Mouse (Mus musculus) heart, postnatal 0 days (tissue): Measurements from ENCODE around the gene Unc5a. TPM values are rescaled to one million over a fixed set of nuclear protein-coding genes. Genes with fewer than 3 reads are reported as not detected.

Experiments
- ATAC-seq: fragments of 200-750 bp; cut with Nextera tagmentation; 2 replicates; pipeline ENCODE4 v1.8.0; 2017; ENCODE audit warnings: low read depth, moderate number of reproducible peaks, moderate library complexity; ENCODE audit not compliant: insufficient read depth
- DNase-seq: peaks from one replicate; pipeline ENCODE4 v3.0.0-alpha.2; 2016; ENCODE audit warnings: low spot score
- H3K27ac ChIP-seq: fragments of 300-500 bp; sonication (generic); 2 replicates; pipeline ENCODE4 v1.5.1; 2014; ENCODE audit warnings: low read depth, mild to moderate bottlenecking
- H3K27me3 ChIP-seq: fragments of 300-500 bp; sonication (generic); 2 replicates; pipeline ENCODE4 v1.6.1; 2014; ENCODE audit warnings: low read length, mixed read lengths; ENCODE audit not compliant: control insufficient read depth, insufficient read depth
- H3K36me3 ChIP-seq: fragments of 300-500 bp; sonication (generic); replicated peaks from 2 replicates; pipeline ENCODE4 v1.6.1; 2014; ENCODE audit warnings: low read length, mixed read lengths; ENCODE audit not compliant: control insufficient read depth, insufficient read depth
- H3K4me1 ChIP-seq: fragments of 300-500 bp; sonication (generic); 2 replicates; pipeline ENCODE4 v1.6.1; 2014; ENCODE audit warnings: antibody characterized with exemption; ENCODE audit not compliant: control insufficient read depth, insufficient read depth
- H3K4me2 ChIP-seq: fragments of 300-500 bp; sonication (generic); 2 replicates; pipeline ENCODE4 v1.6.1; 2014; ENCODE audit warnings: low read depth, mild to moderate bottlenecking, low read length, moderate library complexity
- H3K4me3 ChIP-seq: fragments of 300-500 bp; sonication (generic); 2 replicates; pipeline ENCODE4 v1.5.1; 2014; ENCODE audit warnings: low read depth, low read length
- H3K9ac ChIP-seq: fragments of 300-500 bp; sonication (generic); replicated peaks from 2 replicates; pipeline ENCODE4 v1.6.1; 2014; ENCODE audit warnings: low read depth, low read length, mixed read lengths
- H3K9me3 ChIP-seq: fragments of 300-500 bp; sonication (generic); replicated peaks from 2 replicates; pipeline ENCODE4 v1.6.1; 2016; ENCODE audit warnings: low read length; ENCODE audit not compliant: control insufficient read depth
- CTCF ChIP-seq: IDR thresholded peaks from 2 replicates; pipeline ENCODE4 v1.5.1; 2016; ENCODE audit warnings: antibody characterized with exemption, control low read depth, low read depth
- EP300 ChIP-seq: IDR thresholded peaks from 2 replicates; pipeline ENCODE4 v1.6.1; 2016; ENCODE audit warnings: antibody characterized with exemption, low read depth
- WGBS: fragments of 180-500 bp; shearing (Covaris S2); extraction: QIAGEN DNeasy Blood & Tissue Kit; methylation state at CpG from one replicate; pipeline ENCODE4 v1.1.7; 2014; 5-methylcytosine and 5-hydroxymethylcytosine counted together
- polyA plus RNA-seq: library from polyadenylated mRNA; unstranded; fragments of >200 nt; fragmentation: Nextera tagmentation; extraction: Ambion mirVana; gene quantifications from 2 replicates; pipeline ENCODE4 v1.2.1, GENCODE M21; 2015
- total RNA-seq: library from RNA; depleted of rRNA; stranded (reverse); fragments of >200 nt; gene quantifications from 2 replicates; pipeline ENCODE4 v1.2.3, GENCODE M21; 2014; ENCODE audit warnings: low replicate concordance

Gene Unc5a
- total and polyA plus RNA-seq, 2 experiments from 2014 or later: 0.70 to 5.5 TPM

DNA sequence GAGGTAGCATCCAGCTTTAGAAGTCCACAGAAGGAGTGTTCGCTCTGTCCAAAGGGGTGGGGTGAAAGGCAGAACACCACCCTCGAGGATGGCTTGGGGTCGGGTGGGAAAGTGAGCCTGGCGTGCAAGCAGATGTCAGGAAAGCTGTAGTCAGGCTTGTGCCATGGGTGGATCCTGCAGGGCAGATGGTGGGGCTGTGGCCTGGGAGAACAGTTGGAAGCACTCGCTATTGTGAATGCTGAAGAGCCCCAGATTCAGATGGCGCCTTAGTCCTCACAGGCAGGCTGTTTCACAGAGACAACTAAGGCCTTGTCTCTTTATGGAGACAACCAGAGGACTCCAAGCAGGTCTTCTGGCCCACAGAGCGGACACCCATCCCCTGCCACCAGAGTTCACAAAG, 43.0 kb downstream of the Unc5a start:
- TF ChIP-seq CTCF (no peak), EP300 (no peak)
- H3K4me3 ChIP-seq: no peak overlapping the region
- no peak for DNase-seq
- H3K9ac ChIP-seq: no peak overlapping the region
- WGBS: 76% methylated on average over 7 of the region's 7 CpGs
- H3K27me3 ChIP-seq: 0 out of 2 replicates have a peak, but pooled peaks cover 4% of the 10 kb centered on the region
- no peaks in the 10 kb centered on the region for H3K36me3 ChIP-seq
- no peak overlapping the region for H3K27ac ChIP-seq
- H3K9me3 ChIP-seq: no peaks in the 10 kb centered on the region
- H3K4me2 ChIP-seq: no peak overlapping the region
- ATAC-seq: no peak
- no peaks in the 10 kb centered on the region for H3K4me1 ChIP-seq

DNA sequence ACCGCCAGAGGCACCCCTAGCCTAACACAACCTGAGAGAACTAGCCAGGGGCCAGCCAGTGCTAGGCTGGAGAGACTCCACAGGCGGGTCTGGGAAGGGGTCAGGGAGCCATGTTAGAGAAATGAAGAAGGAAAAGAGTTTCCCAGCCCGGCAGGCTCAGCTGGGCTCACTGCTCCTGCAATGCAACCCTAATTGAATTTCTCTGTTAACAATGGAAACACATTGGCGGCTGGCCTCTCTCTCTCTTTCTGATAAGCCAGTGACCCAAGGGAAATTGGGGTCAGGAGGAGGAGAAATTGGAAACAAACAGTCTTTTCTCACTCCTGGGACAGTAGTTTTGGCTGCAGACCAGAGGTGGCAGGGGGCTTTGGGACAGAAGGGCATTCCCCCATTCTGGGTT, 45.4 kb downstream of the Unc5a start:
- TF ChIP-seq EP300: no peak
- TF ChIP-seq CTCF: no peak

DNA sequence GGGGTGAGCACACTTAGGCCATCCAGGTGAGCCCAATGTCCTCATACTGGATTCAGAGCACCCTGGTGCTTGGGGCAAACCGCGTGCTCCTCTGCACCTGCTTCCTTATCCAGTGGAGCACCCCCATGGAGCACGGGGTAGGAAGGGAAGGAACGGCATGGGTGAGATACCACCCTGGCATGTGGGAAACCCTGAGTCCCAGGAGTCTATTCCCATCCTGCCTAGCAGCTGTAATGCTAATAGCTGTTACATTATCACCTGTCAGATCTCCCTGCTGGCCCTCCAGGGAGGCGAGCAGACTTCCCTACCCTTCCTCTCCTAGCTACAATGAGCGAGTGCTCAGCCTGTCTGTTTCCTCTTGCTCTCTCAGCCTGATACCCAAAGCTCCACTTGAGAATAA, 46.0 kb downstream of the Unc5a start:
- Histone ChIP-seq H3K27me3 (0 out of 2 replicates have a peak, but pooled peaks cover 4% of the 10 kb centered on the region), H3K9me3 (no peaks in the 10 kb centered on the region), H3K4me3 (no peak overlapping the region), H3K4me2 (no peak overlapping the region), H3K27ac (no peak overlapping the region), H3K36me3 (no peaks in the 10 kb centered on the region), H3K9ac (no peak overlapping the region), H3K4me1 (no peaks in the 10 kb centered on the region)
- TF ChIP-seq EP300 (no peak), CTCF (no peak)
- DNase-seq (no peak), ATAC-seq (no peak)
- 50% methylated on average over 6 of the region's 6 CpGs for WGBS

More for the DNA sequence above, 45.4 kb downstream of the Unc5a start:
- Histone ChIP-seq H3K9me3 (no peaks in the 10 kb centered on the region), H3K27me3 (0 out of 2 replicates have a peak, but pooled peaks cover 4% of the 10 kb centered on the region), H3K9ac (no peak overlapping the region), H3K27ac (no peak overlapping the region), H3K4me1 (no peaks in the 10 kb centered on the region), H3K36me3 (no peaks in the 10 kb centered on the region), H3K4me3 (no peak overlapping the region), H3K4me2 (no peak overlapping the region)
- DNase-seq: peak; percentile 10
- WGBS: 24% methylated on average over 4 of the region's 4 CpGs
- ATAC-seq: no peak

DNA sequence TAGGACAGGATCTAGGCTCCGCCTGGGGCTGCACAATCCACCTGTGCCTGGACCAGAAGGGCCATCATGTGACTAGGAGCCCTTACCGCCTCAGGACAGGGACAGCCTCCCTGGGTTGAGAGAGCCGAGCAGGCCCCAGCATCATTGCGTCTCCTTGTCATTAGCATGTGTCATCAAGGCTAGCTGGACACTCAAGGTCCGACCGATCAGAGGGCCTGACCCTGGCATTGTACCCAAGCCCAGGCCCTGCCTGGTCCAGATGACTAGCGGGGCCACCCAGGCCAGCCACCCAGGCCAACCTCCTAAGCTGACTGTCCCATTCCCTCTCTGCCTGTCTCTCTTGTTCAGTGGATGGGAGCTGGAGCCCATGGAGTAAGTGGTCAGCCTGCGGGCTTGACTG, 48.4 kb downstream of the Unc5a start:
- Histone ChIP-seq H3K9me3 (no peaks in the 10 kb centered on the region), H3K4me1 (no peaks in the 10 kb centered on the region), H3K4me3 (no peak overlapping the region), H3K4me2 (no peak overlapping the region), H3K36me3 (no peaks in the 10 kb centered on the region), H3K27me3 (no peaks in the 10 kb centered on the region), H3K27ac (no peak overlapping the region), H3K9ac (no peak overlapping the region)
- TF ChIP-seq EP300 (no peak), CTCF (no peak)
- DNase-seq: no peak
- no peak for ATAC-seq
- WGBS: 79% methylated on average over 8 of the region's 8 CpGs

DNA sequence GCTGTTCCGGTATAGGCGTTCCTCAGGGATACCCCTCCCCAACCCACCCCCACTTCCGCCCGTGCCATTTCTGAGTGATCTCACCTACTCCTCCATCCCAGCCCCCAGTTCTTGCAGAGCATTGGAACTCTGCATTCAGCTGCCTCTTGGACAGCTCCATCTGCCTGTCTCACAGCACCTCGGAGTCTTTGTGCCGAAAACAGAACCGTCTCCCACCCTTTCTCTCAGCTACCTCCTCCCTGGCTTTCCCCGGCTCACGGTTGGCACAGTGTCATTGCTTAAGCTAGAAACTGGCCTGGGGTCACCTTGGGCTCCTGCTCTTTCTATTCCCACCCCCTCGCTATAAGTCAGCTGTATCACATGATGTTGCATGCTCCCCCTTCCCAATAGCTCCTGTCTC, 51.2 kb downstream of the Unc5a start:
- TF ChIP-seq EP300 (no peak), CTCF (no peak)
- no peak overlapping the region for H3K4me2 ChIP-seq
- DNase-seq (no peak), ATAC-seq (no peak)
- H3K4me1 ChIP-seq: no peaks in the 10 kb centered on the region
- no peak overlapping the region for H3K27ac ChIP-seq
- no peak overlapping the region for H3K9ac ChIP-seq
- no peaks in the 10 kb centered on the region for H3K27me3 ChIP-seq
- H3K9me3 ChIP-seq: no peaks in the 10 kb centered on the region
- 62% methylated on average over 10 of the region's 10 CpGs for WGBS
- no peaks in the 10 kb centered on the region for H3K36me3 ChIP-seq
- H3K4me3 ChIP-seq: no peak overlapping the region

DNA sequence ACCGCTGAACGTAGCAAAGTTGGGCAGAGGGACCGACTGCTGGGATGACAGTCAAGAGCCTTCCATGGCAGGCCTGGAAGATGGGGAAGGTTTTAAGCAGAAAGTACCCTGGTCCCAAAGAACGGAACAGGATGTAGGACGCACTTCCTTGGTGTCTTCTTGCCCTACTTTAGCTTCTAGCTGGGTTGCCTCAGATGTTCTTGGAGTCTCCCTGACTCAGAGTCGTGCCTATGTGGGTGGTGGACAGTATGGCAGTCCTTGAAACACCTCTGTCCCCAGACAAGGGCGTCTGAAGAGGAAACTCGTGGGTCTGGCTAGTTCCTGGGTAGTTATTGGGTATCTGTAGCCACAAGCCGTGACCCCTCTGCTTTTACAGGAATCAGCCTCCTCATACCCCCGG, 52.9 kb downstream of the Unc5a start:
- no peak for DNase-seq
- TF ChIP-seq EP300: no peak
- TF ChIP-seq CTCF: no peak
- H3K4me1 ChIP-seq: no peaks in the 10 kb centered on the region
- 64% methylated on average over 10 of the region's 10 CpGs for WGBS
- H3K27me3 ChIP-seq: no peaks in the 10 kb centered on the region
- H3K27ac ChIP-seq: no peak overlapping the region
- H3K9me3 ChIP-seq: no peaks in the 10 kb centered on the region
- no peak overlapping the region for H3K4me2 ChIP-seq
- ATAC-seq: no peak
- no peak overlapping the region for H3K9ac ChIP-seq
- no peak overlapping the region for H3K4me3 ChIP-seq
- no peaks in the 10 kb centered on the region for H3K36me3 ChIP-seq
